Mouse (Mus musculus) CD4-positive, CD25-positive, alpha-beta regulatory T cell, adult 4 months (primary cell): Measurements from ENCODE around the gene Serinc4. TPM values are rescaled to one million over a fixed set of nuclear protein-coding genes. Genes with fewer than 3 reads are reported as not detected.

Experiments
- ATAC-seq: one replicate; pipeline ENCODE4 v1.8.0; 2017
- polyA plus RNA-seq, 2 experiments: library from polyadenylated mRNA; unstranded; fragments of 100-300 nt; shearing (Covaris generic); gene quantifications; one replicate each; pipeline ENCODE4 v1.2.1; 2017

The Serinc4 gene
- polyA plus RNA-seq, 2 experiments from 2014 or later = 0.33 TPM; not detected in 1

GRCm38 (mm10) chr2:121447006-121447405, 9.6 kb downstream of the Serinc4 start:
- ATAC-seq = no peak

- no peak for ATAC-seq
Measured at GRCm38 (mm10) chr2:121446506-121446905, 10.1 kb downstream of the Serinc4 start.

GRCm38 (mm10) chr2:121445117-121445516, 11.5 kb downstream of the Serinc4 start:
- ATAC-seq = no peak

- ATAC-seq = no peak
Measured at GRCm38 (mm10) chr2:121444178-121444577, 12.4 kb downstream of the Serinc4 start, which contains the start of gene Ell3. Ell3 (minus strand) TSS chr2:121444278.

DNA sequence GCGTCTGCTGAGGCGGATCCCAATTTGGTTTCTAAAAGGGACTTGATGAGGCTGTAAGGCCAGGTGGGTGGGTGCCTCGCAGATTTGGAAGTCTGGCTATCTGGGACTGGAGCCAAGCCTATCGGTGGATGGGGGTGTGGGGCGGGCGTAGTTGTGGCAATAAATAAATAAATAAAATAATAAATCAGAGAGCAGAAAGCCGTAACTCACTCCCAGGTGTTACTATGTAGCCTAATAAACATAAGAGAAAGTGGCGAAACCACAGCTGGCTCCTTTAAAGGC, 13.6 kb downstream of the Serinc4 start:
- ATAC-seq = no peak

DNA sequence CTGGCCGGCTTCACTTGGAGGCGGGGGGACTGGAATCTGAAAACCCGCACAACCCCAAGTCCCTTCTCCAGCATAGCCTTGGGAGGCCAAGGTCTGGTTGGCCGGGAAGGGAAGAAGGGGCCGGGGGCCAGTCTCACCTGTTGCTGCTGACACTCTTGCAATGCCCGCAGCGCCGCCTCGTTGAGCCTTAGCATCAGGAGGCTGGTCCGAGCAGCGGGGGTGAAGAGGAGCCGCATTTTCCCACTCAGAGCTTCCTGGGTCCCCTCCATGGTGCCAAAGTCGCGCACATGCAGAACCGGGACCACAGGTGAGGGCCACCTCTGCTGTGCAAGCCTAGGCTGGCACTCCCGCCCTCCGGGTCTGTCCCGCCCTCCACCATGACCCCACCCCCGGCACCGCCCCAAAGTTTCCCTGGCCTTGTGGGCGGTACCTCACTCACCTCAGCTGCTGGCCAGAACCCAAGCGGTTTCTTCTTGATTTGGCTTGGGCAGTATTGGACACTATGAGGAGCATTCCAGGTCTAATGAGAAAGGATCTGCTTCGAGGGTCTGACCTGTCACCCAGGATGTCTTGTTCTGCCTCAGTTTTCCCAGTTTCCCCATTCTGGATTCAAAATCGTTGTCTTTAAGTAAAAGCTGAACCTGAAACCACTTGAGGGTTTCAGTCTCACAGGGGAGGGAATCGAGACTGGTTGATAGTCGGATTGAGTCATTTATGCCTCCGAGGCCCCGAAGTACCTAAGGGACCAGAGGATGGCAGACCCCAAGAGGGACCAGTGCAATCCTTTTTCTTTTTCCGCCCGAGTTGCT, 14.1 kb downstream of the Serinc4 start:
- ATAC-seq = peak; percentile 88

GRCm38 (mm10) chr2:121441800-121442199, 14.8 kb downstream of the Serinc4 start:
- ATAC-seq = peak; percentile 19

- ATAC-seq = no peak
Measured at GRCm38 (mm10) chr2:121440834-121441605, 15.6 kb downstream of the Serinc4 start.

DNA sequence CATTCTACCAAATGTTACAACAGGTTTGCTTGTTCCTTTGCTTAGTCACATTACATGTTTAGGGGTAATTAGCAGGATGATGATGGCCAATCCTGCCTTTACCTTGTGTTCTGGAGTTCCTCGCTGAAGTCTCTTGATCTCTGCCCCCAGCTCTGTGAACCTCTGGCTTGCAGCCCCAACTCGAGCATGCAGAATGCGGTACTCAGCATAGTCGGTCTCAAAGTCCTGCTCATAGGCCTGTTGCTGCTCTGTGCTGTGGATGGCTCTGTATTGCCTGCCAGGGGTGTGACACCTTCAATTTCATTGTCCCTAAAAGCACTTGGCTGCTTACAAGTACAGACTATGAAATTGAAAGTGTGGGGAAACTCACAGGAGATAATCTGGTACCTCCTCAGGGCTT, 16.8 kb downstream of the Serinc4 start:
- no peak for ATAC-seq

- peak; percentile 74 for ATAC-seq
Measured at GRCm38 (mm10) chr2:121434854-121435253, 21.7 kb downstream of the Serinc4 start.

GRCm38 (mm10) chr2:121425890-121426289, 30.7 kb downstream of the Serinc4 start:
- ATAC-seq = peak; percentile 51

- ATAC-seq = no peak
Measured at GRCm38 (mm10) chr2:121423166-121423565, 33.4 kb downstream of the Serinc4 start.

DNA sequence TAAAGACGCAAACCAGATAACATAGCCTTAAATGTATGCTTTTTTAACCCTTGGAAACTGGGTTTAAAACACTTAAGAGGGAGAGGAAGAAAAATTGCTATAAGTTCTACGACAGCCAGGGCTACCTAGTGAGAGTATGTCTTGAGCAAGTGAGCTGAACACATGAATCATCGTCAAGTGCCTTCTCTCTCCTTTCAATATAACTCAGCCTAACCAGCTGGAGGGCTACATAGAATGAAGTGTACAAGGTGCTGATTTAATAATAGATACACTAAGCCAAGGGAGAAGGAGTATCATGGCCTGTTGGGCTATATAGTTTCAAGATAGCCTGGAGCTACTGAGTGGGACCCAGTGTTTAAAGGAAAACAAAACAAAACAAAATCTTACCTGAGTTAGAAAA, 38.1 kb downstream of the Serinc4 start:
- ATAC-seq = no peak

GRCm38 (mm10) chr2:121416356-121416755, 40.2 kb downstream of the Serinc4 start:
- no peak for ATAC-seq

GRCm38 (mm10) chr2:121415591-121415990, 41.0 kb downstream of the Serinc4 start:
- no peak for ATAC-seq

DNA sequence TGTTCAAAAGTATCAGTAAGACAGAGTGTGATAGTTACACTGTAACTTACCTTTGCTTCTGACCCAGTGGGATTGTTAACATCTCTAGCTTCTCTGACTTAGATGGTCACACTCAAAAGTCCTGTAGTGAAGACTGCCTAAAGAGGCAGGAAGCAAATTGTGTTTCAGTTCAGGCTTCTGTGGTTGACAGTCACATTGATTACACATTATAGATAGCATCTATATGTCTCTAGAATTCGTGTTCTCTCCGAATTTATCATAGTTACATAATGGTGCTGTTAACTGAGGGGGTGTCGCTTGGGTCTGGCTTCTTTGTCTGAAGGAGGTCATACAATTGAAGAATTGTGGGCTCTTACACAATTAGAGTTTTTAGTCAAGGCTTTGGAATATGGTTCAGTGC, 41.5 kb downstream of the Serinc4 start:
- ATAC-seq = no peak

GRCm38 (mm10) chr2:121414139-121414685, 42.4 kb downstream of the Serinc4 start:
- peak; percentile 49 for ATAC-seq

GRCm38 (mm10) chr2:121413387-121414042, 43.1 kb downstream of the Serinc4 start, which contains the start of the genes Pdia3 and Catsper2:
Pdia3 (plus strand) TSS chr2:121413775.
Catsper2 (minus strand) TSS chr2:121413792.
- ATAC-seq = peak; percentile 80

- no peak for ATAC-seq
Measured at GRCm38 (mm10) chr2:121412843-121413386, 43.7 kb downstream of the Serinc4 start.

GRCm38 (mm10) chr2:121408160-121408559, 48.4 kb downstream of the Serinc4 start:
- ATAC-seq = peak; percentile 88

DNA sequence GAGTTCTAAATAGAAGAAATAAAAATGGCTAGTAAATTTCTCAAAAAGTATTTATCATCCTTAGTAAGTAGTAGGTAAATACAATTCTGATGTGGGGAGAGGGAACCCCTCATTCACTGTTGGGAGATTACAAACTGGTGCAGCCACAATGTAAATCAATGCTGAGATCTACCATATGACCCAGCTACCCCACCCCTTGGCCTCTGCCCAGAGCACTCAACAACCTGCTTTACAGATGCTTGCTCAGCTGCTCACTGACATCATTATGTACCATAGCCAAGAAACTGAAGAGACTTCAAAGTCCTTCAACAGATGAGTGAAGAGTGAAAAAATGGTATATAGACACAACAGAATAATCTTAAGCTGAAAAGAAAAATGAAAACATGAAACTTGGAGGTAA, 53.3 kb downstream of the Serinc4 start:
- no peak for ATAC-seq

DNA sequence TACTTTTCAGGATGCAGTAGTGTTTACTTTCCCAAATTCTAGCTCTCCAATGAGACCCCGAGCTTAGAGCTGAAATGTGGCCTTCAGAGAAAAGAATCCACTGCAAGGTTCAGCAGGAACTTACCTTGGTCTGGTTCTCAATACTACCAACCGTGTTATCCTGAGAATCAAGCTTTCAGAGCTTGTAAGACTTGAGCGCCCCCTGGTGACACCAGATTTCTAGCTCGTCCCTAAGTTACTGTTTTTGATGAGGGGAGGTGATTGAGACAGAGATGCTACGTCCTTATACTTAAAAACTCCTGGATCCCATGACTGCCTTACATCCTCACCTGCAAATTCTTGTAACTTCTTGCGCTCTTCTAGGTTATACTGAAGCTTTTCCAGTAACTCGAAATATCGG, 60.0 kb downstream of the Serinc4 start:
- peak; percentile 62 for ATAC-seq
